Mouse (Mus musculus) cerebellum, adult 9-10 months (tissue): ENCODE measurements around the gene Aldh4a1.
A peak's percentile ranks its signal among the peaks of the same experiment; 100 is the strongest.

Experiments used
- DNase-seq: peaks from one replicate; pipeline ENCODE4 v3.0.0; 2022

Aldh4a1 gene

DNA sequence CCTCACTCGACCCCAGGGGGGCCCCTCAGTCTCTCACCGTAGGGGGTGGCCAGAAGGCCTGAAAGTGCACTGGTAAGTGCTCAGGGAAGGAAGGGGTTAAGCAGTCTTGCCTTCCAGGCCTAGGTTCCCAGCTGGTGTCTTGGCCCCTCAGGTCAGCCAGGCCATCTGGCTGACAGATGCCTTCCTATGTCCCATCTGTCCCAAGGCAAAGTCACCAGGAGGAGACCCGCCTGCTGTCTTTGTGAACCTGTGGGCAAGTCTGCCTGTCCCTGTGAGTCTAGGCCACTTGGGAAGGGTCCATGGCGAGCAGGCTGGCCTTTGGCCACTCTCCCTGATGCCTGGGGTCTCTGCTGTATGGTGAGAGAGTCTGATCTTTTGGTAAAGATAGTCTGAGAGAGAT is 32.2 kb upstream of the Aldh4a1 start:
- DNase-seq = peak; percentile 97

- DNase-seq = no peak
These were observed 29.8 kb upstream of the Aldh4a1 start for GRCm38 (mm10) chr4:139592895-139593294.

GRCm38 (mm10) chr4:139593383-139593782 is 29.3 kb upstream of the Aldh4a1 start:
- DNase-seq = no peak

- DNase-seq = peak; percentile 56
These were observed 28.6 kb upstream of the Aldh4a1 start for GRCm38 (mm10) chr4:139594062-139594461.

DNA sequence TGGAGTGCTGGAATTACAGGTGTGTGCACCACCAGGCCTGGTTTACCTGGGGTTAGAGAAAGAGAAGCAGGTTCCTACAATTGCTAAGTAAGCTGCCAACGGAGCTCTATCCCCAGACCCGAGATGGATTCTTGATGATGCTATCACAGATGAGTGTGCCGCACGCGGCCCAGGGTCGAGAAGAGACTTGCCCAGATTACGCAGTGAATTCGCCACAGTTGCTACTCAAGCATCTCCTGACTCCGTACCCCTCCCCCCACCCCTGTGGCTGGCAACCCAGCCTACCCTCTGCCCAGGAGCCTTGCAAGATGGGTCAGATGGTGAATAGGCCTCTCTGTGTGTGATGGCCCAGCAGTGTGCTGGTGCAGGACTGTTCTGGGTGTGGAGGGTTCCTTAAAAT is 26.0 kb upstream of the Aldh4a1 start:
- no peak for DNase-seq

DNA sequence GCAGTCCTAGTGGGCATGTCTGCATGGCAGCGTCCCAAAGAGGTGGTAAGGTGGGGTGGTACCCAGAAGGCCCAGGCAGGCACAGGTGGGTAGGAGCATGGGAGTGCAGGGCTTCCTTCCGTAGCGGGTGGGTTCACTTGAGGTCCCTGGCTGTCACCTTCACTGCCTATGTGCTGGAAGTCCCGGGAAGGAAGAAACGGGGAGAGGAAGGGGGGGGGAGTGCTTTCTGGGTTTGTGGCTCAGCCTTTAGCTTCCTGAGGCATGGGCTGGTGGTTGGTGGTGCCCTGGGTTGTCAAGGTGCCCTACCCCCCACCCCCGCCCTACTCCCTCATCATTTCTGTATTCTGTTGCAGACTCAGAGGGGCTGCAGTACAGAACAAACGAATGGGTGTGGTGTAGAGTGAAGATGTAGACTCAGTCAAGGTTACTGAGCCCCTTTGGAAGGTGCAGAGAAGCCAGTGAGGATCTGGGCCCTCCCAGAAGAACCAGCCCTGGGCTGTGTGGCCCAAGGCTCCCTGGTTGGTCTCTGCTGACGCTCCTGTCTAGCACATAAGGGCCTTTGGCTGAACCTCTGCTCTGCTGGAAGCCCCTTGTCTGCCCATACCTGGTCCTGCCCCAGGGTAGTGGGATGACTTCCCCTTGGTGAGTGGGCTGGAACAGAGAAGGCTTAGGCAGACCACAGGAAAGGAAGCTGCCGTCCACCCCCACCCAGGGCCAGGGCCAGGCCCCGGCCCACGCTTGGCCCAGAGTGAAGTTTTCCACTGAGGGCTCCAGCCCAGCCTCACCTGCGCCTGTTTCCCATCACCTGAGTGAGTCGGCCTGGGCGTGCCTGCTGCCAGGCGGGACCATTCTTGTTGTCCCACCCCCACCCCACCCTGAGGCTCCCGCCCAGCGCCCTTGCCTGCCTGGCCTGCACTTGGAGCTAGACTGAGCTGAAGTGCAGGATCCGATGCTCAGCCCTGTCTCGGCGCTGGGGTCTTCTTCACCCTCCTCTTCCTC is 25.1 kb upstream of the Aldh4a1 start:
- no peak for DNase-seq

GRCm38 (mm10) chr4:139598356-139598755 is 24.3 kb upstream of the Aldh4a1 start:
- no peak for DNase-seq

DNA sequence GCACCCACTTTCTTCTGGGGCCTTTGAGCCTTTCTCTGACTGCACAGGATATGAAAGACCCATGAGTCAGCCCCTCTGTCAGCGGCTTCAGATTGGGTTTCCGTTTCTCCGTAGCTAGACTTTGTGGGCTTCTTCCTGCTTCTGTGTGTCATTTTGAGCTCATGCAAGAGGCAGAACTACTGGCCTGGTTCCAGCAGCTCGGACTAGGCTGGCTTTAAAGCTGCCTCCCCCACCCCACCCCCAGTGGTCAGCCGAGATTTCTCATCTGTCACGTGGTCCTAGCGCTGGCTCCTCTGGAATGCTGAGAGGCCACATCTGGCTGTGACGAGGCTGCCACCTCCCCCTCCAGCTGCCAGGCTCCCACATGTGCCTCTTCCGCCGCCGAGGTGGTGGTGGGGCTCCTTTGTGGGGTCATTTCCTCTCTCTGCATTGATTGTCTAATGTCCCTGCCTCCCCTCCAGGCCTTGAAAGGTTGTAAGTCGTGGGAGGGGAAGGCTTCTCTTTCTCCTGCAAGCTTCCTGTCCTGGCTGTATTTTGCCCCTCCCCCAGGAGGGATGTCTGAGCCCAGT is 23.6 kb upstream of the Aldh4a1 start:
- no peak for DNase-seq

DNA sequence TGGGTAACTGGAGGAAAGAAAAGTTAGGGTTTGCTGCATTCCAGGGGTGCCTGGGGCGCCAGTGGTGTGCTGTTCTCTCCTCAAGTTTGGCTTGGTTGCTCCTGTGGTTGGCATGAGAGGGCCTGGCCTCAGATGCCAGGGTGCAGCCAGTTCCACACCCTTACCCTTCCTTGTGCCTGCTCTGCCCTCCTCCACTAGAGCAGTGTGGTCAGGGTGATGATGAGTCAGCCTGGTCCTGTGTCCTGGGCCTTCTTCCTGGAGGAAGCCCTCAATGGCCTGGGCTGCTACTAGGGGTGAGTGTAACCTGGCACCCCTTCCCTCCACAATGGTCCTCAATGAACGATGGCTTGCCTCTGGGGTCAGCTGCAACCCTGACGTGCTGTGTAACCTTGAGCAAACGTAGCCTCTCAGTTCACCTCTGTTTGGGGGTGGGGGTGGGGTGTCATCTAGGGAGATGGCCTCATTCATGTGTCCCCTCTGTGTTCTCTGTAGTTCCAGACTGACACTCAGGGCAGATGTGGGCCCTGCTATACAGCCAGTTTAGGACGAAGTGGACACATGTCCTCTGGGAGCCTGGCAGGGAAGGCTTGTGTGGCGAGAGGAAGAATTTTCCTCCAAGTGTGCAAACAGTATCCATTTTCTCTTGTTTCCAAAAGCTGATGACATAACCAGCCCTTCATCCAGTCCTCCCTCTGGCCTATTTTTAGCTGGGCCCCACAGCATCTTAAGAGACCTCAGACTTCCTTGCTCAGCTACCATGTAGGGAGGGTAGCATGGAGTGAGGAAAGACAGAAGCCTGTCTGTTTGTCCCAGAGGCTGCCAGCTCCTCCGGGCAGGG is 20.9 kb upstream of the Aldh4a1 start:
- DNase-seq = no peak

GRCm38 (mm10) chr4:139602357-139603244 is 20.1 kb upstream of the Aldh4a1 start, which contains the start of gene Gm21969:
Gene Gm21969, plus strand, starts transcription at chr4:139603186.
- DNase-seq = peak; percentile 77

- no peak for DNase-seq
These were observed 17.4 kb upstream of the Aldh4a1 start for GRCm38 (mm10) chr4:139605216-139605615.

GRCm38 (mm10) chr4:139606732-139607131 is 15.9 kb upstream of the Aldh4a1 start:
- DNase-seq = no peak

DNA sequence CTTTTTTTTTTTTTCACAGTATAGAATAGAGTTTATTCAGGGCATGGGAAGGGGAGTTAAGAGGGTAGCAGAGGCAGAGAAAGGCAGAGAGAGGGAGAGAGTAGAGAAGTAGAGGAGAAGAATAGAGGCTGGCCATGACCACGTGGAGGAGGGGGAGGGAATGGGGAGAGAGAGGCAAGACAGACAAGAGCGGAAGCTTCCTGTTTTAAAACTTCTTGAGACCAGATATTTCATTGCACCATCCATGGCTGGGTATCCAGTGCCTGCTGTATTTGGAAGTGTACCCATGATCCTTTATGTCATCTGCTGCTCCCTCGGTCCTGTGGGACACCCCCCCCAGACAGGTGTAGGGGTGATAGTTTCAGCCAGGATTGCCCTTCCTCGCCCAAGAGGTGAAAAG is 13.7 kb upstream of the Aldh4a1 start:
- no peak for DNase-seq

- no peak for DNase-seq
These were observed 11.7 kb upstream of the Aldh4a1 start for GRCm38 (mm10) chr4:139610954-139611353.

DNA sequence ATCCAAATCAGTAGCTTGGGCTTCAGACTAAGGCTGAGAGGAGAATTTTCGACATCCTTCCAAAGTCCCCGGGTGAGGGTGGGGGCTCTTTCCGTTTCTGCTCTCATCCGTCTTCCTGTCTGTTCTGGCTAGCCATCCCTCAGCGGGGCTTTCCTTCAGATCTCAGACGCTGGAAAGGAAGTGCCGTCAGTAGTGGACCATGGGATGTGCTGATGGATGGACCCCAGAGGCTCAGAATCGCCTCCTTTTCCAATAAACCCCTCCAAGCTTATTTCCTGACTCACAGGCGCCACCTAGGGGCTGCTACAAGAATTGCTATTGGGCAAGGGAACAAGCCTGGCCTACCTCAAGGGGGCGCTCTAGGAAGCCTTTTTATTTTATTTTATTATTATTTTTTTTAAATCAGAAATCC is 11.1 kb upstream of the Aldh4a1 start:
- DNase-seq = peak; percentile 88

DNA sequence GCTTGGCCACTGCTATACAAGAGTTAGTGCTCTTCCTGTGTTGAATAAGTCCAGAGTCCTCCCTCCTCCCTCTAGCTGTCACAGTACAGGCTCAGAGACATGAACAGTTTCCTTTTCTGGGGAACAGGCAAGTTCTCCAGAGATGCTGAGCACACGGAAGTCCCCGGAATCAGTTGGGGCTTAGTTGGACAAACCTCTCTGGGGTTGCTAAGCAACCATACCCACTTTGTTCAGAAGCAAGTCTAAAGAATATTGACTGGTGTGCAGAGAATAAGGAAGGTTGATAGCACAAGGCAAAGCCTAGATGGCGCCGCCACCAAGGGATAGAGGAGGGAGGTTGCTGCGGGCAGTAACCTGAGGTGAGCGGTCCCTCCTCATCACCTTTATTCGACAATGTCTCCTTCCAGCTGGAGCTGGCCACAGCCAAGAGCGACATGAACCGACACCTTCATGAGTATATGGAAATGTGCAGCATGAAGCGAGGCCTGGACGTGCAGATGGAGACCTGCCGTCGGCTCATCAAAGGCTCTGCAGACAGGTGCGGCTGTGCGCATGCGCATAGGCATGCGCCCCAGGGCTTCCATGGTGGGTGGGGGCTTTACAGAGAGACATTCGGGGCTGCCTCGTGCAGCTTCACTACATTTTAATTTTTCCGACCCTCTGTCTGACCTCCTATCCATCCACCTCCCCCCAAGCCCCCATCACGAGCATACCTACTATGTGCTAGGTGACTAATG is 8.0 kb upstream of the Aldh4a1 start:
- no peak for DNase-seq

DNA sequence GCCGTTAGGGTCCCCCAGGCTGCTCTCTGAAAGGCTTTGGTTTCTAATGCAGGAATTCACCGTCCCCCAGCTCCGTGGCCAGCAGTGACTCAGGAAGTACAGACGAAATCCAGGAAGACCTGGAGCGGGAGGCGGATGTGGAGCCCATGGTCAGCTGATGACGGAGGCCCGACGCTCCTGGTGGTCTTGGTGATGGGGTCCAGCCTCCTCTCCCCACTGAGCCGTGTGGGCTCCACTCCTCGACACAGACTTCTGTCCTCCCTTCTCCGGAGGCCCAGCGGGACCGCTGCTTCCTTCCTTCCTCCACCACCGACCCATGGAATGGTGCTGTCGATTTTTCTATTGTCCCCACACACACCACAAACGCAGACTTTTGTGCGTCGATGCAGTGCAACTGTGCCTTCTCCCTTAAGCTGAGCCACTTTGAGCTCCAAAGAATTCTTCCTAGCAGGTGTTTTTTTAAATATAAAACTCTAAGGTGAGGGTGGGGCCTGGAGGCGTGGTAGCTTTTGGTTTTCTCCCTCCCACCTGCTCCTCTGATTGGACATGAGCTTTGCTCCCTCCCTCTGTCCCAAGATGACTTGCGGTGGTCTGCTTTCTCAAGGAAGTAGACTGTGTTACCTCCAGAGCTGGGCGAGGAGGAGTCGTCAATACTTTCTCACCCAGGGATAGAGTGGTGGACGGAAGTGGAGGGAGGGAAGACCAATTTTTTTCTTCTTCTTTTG is 6.2 kb upstream of the Aldh4a1 start:
- DNase-seq = no peak

- DNase-seq = no peak
These were observed 5.7 kb upstream of the Aldh4a1 start for GRCm38 (mm10) chr4:139617001-139617364.

- no peak for DNase-seq
These were observed 2.9 kb upstream of the Aldh4a1 start for GRCm38 (mm10) chr4:139619765-139620164.

- DNase-seq = no peak
These were observed 909 bp downstream of the Aldh4a1 start for GRCm38 (mm10) chr4:139623434-139624115.
